Mouse (Mus musculus) lung, adult 2 months (tissue): ENCODE data around the gene Tceal3.

Experiments used
- CTCF ChIP-seq: fragments of 200-500 bp; IDR thresholded peaks from 2 replicates; pipeline ENCODE4 v1.5.1; 2011; ENCODE audit warnings: mild to moderate bottlenecking, low read length, control low read depth; ENCODE audit not compliant: insufficient read depth
- POLR2A ChIP-seq: fragments of 200-500 bp; IDR thresholded peaks from 2 replicates; pipeline ENCODE4 v1.6.1; 2011; ENCODE audit warnings: low read depth, mild to moderate bottlenecking, control low read depth, low read length, borderline replicate concordance; ENCODE audit errors: extremely low read depth

- TF ChIP-seq POLR2A, result no peak
- TF ChIP-seq CTCF, result no peak
These were observed 8.8 kb downstream of the Tceal3 start for GRCm38 (mm10) chrX:136599416-136599815.
